Mouse (Mus musculus) neural tube, embryonic 15.5 days (tissue): Measurements from ENCODE around the gene Pagr1a. TPM values are rescaled to one million over a fixed set of nuclear protein-coding genes. Genes with fewer than 3 reads are reported as not detected.
A peak's percentile ranks its signal among the peaks of the same experiment; 100 is the strongest.

ENCODE experiments used
- ATAC-seq: fragments of 200-750 bp; cut with Nextera tagmentation; 2 replicates; pipeline ENCODE4 v1.8.0; 2017; ENCODE audit warnings: mild to moderate bottlenecking, moderate TSS enrichment, moderate library complexity; ENCODE audit not compliant: low FRiP score
- H3K27ac ChIP-seq: fragments of 300-500 bp; sonication (generic); replicated peaks from 2 replicates; pipeline ENCODE4 v1.5.1; 2015; ENCODE audit warnings: mild to moderate bottlenecking, inconsistent platforms
- H3K27me3 ChIP-seq: fragments of 300-500 bp; sonication (generic); replicated peaks from 2 replicates; pipeline ENCODE4 v1.6.1; 2015; ENCODE audit warnings: inconsistent platforms
- H3K36me3 ChIP-seq: fragments of 300-500 bp; sonication (generic); 2 replicates; pipeline ENCODE4 v1.6.1; 2015; ENCODE audit warnings: inconsistent platforms
- H3K4me1 ChIP-seq: fragments of 300-500 bp; sonication (generic); 2 replicates; pipeline ENCODE4 v1.6.1; 2015; ENCODE audit warnings: inconsistent platforms
- H3K4me2 ChIP-seq: fragments of 300-500 bp; sonication (generic); 2 replicates; pipeline ENCODE4 v1.6.1; 2015; ENCODE audit warnings: inconsistent platforms, mild to moderate bottlenecking, moderate library complexity
- H3K4me3 ChIP-seq: fragments of 300-500 bp; sonication (generic); replicated peaks from 2 replicates; pipeline ENCODE4 v1.5.1; 2015; ENCODE audit warnings: mild to moderate bottlenecking, inconsistent platforms
- H3K9ac ChIP-seq: fragments of 300-500 bp; sonication (generic); replicated peaks from 2 replicates; pipeline ENCODE4 v1.6.1; 2015; ENCODE audit warnings: mild to moderate bottlenecking, inconsistent platforms
- H3K9me3 ChIP-seq: fragments of 300-500 bp; sonication (generic); replicated peaks from 2 replicates; pipeline ENCODE4 v1.6.1; 2016; ENCODE audit warnings: inconsistent platforms
- WGBS: fragments of 180-500 bp; shearing (Covaris S2); methylation state at CpG from one replicate; pipeline ENCODE4 v1.1.7; 2015; ENCODE audit warnings: mixed read lengths; 5-methylcytosine and 5-hydroxymethylcytosine counted together
- polyA plus RNA-seq: library from polyadenylated mRNA; unstranded; fragments of >200 nt; fragmentation: Nextera tagmentation; extraction: Ambion mirVana; gene quantifications from 2 replicates; pipeline ENCODE4 v1.2.1, GENCODE M21; 2015

Gene Pagr1a
- polyA plus RNA-seq, 1 experiment from 2014 or later = 80.1 TPM

- no peak for ATAC-seq
- WGBS = 58% methylated on average over 10 of the region's 10 CpGs
These were observed 32.3 kb downstream of the Pagr1a start for GRCm38 (mm10) chr7:126984667-126985444.

GRCm38 (mm10) chr7:126983113-126983512, 34.0 kb downstream of the Pagr1a start:
- ATAC-seq = no peak
- Histone ChIP-seq H3K4me1 (peaks cover 10% of the 10 kb centered on the region), H3K9me3 (no peaks in the 10 kb centered on the region), H3K27ac (no peak overlapping the region), H3K4me2 (no peak overlapping the region), H3K36me3 (peaks cover 31% of the 10 kb centered on the region), H3K9ac (no peak overlapping the region), H3K4me3 (no peak overlapping the region), H3K27me3 (no peaks in the 10 kb centered on the region)
- WGBS = 88% methylated on average over 7 of the region's 7 CpGs

More at GRCm38 (mm10) chr7:126984667-126985444, 32.3 kb downstream of the Pagr1a start:
- Histone ChIP-seq H3K9ac (no peak overlapping the region), H3K36me3 (peaks cover 14% of the 10 kb centered on the region), H3K27me3 (no peaks in the 10 kb centered on the region), H3K27ac (no peak overlapping the region), H3K4me1 (no peaks in the 10 kb centered on the region), H3K4me3 (no peak overlapping the region), H3K4me2 (no peak overlapping the region), H3K9me3 (no peaks in the 10 kb centered on the region)

GRCm38 (mm10) chr7:126982054-126982453, 35.1 kb downstream of the Pagr1a start:
- no peak for ATAC-seq
- Histone ChIP-seq H3K36me3 (peaks cover 33% of the 10 kb centered on the region), H3K27me3 (no peaks in the 10 kb centered on the region), H3K4me1 (peaks cover 20% of the 10 kb centered on the region), H3K27ac (no peak overlapping the region), H3K4me2 (no peak overlapping the region), H3K9me3 (no peaks in the 10 kb centered on the region), H3K9ac (no peak overlapping the region), H3K4me3 (no peak overlapping the region)
- 92% methylated on average over 4 of the region's 4 CpGs for WGBS

GRCm38 (mm10) chr7:126981601-126982000, 35.6 kb downstream of the Pagr1a start:
- H3K27me3 ChIP-seq = no peaks in the 10 kb centered on the region
- no peak overlapping the region for H3K4me2 ChIP-seq
- H3K9me3 ChIP-seq = no peaks in the 10 kb centered on the region
- H3K36me3 ChIP-seq = peaks cover 33% of the 10 kb centered on the region
- H3K27ac ChIP-seq = no peak overlapping the region
- 91% methylated on average over 2 of the region's 2 CpGs for WGBS
- H3K4me3 ChIP-seq = no peak overlapping the region
- H3K4me1 ChIP-seq = peaks cover 22% of the 10 kb centered on the region
- no peak overlapping the region for H3K9ac ChIP-seq
- ATAC-seq = no peak

- H3K27me3 ChIP-seq = no peaks in the 10 kb centered on the region
- no peak overlapping the region for H3K4me2 ChIP-seq
- no peak overlapping the region for H3K9ac ChIP-seq
- WGBS = 95% methylated on average over 6 of the region's 6 CpGs
- H3K36me3 ChIP-seq = peaks cover 33% of the 10 kb centered on the region
- no peak overlapping the region for H3K4me3 ChIP-seq
- H3K27ac ChIP-seq = no peak overlapping the region
- no peaks in the 10 kb centered on the region for H3K9me3 ChIP-seq
- H3K4me1 ChIP-seq = peaks cover 29% of the 10 kb centered on the region
- ATAC-seq = no peak
These were observed 38.3 kb downstream of the Pagr1a start for GRCm38 (mm10) chr7:126978841-126979240.

GRCm38 (mm10) chr7:126976878-126977459, 40.2 kb downstream of the Pagr1a start:
- H3K36me3 ChIP-seq = peaks cover 38% of the 10 kb centered on the region
- ATAC-seq = peak; percentile 4

GRCm38 (mm10) chr7:126975950-126976866, 40.9 kb downstream of the Pagr1a start, which contains the start of gene Cdiptos:
Gene Cdiptos (minus strand): TSS chr7:126976098.
- Histone ChIP-seq H3K4me3 (peak within 1 kb of the TSS; percentile 95), H3K4me1 (peaks cover 29% of the 10 kb centered on the region), H3K27me3 (no peaks in the 10 kb centered on the region), H3K4me2 (peak within 1 kb of the TSS; percentile 71), H3K9ac (peak within 1 kb of the TSS; percentile 99), H3K27ac (peak within 1 kb of the TSS; percentile 99), H3K9me3 (no peaks in the 10 kb centered on the region), H3K36me3 (peaks cover 39% of the 10 kb centered on the region)
- under 1% methylated on average over 55 of the region's 55 CpGs for WGBS
- peak; percentile 96 for ATAC-seq

More at GRCm38 (mm10) chr7:126976878-126977459, 40.2 kb downstream of the Pagr1a start:
- Histone ChIP-seq H3K27me3 (no peaks in the 10 kb centered on the region), H3K4me2 (peak overlapping the region; percentile 71), H3K27ac (peak overlapping the region; percentile 99), H3K9ac (peak overlapping the region; percentile 99), H3K4me3 (peak overlapping the region; percentile 95), H3K4me1 (peaks cover 29% of the 10 kb centered on the region), H3K9me3 (no peaks in the 10 kb centered on the region)
- 29% methylated on average over 14 of the region's 14 CpGs for WGBS

- Histone ChIP-seq H3K27me3 (no peaks in the 10 kb centered on the region), H3K4me2 (peak within 1 kb of the TSS; percentile 71), H3K27ac (peak within 1 kb of the TSS; percentile 99), H3K36me3 (peaks cover 42% of the 10 kb centered on the region), H3K9ac (peak within 1 kb of the TSS; percentile 99), H3K4me3 (peak within 1 kb of the TSS; percentile 95), H3K9me3 (no peaks in the 10 kb centered on the region), H3K4me1 (peaks cover 29% of the 10 kb centered on the region)
- no peak for ATAC-seq
- 8% methylated on average over 1 of the region's 1 CpGs for WGBS
These were observed 41.4 kb downstream of the Pagr1a start, which contains the start of gene Cdipt for GRCm38 (mm10) chr7:126975893-126975949. Gene Cdipt (plus strand): TSS chr7:126975914.

GRCm38 (mm10) chr7:126975493-126975892, 41.7 kb downstream of the Pagr1a start:
- peak overlapping the region; percentile 95 for H3K4me3 ChIP-seq
- 0 out of 2 replicates have a peak overlapping the region, but pooled peaks have one; percentile 99 for H3K9ac ChIP-seq
- H3K4me2 ChIP-seq = peak overlapping the region; percentile 71
- no peaks in the 10 kb centered on the region for H3K27me3 ChIP-seq
- ATAC-seq = no peak; the same call in 1 of the 2 replicates
- H3K27ac ChIP-seq = peak overlapping the region; percentile 99
- WGBS = 16% methylated on average over 8 of the region's 8 CpGs
- no peaks in the 10 kb centered on the region for H3K9me3 ChIP-seq
- H3K36me3 ChIP-seq = peaks cover 43% of the 10 kb centered on the region
- H3K4me1 ChIP-seq = peaks cover 29% of the 10 kb centered on the region

- H3K4me2 ChIP-seq = no peak overlapping the region
- ATAC-seq = no peak
- no peak overlapping the region for H3K27ac ChIP-seq
- 67% methylated on average over 6 of the region's 6 CpGs for WGBS
- no peaks in the 10 kb centered on the region for H3K9me3 ChIP-seq
- H3K36me3 ChIP-seq = peaks cover 79% of the 10 kb centered on the region
- no peak overlapping the region for H3K4me3 ChIP-seq
- no peak overlapping the region for H3K9ac ChIP-seq
- 0 out of 2 replicates have a peak, but pooled peaks cover 5% of the 10 kb centered on the region for H3K27me3 ChIP-seq
- no peaks in the 10 kb centered on the region for H3K4me1 ChIP-seq
These were observed 49.8 kb downstream of the Pagr1a start for GRCm38 (mm10) chr7:126967361-126967760.

- no peak overlapping the region for H3K4me3 ChIP-seq
- peaks cover 15% of the 10 kb centered on the region; the same call in 1 of the 2 replicates for H3K27me3 ChIP-seq
- H3K4me2 ChIP-seq = no peak overlapping the region
- no peak for ATAC-seq
- H3K27ac ChIP-seq = no peak overlapping the region
- no peaks in the 10 kb centered on the region for H3K4me1 ChIP-seq
- 57% methylated on average over 3 of the region's 3 CpGs for WGBS
- H3K9ac ChIP-seq = no peak overlapping the region
- H3K9me3 ChIP-seq = no peaks in the 10 kb centered on the region
- peaks cover 83% of the 10 kb centered on the region for H3K36me3 ChIP-seq
These were observed 51.6 kb downstream of the Pagr1a start for GRCm38 (mm10) chr7:126965568-126965967.
